Mouse (Mus musculus): ENCODE measurements around the gene Vmn2r90. TPM values are rescaled to one million over a fixed set of nuclear protein-coding genes. Genes with fewer than 3 reads are reported as not detected.

Gene Vmn2r90
- not detected for total RNA-seq (2023)

DNA sequence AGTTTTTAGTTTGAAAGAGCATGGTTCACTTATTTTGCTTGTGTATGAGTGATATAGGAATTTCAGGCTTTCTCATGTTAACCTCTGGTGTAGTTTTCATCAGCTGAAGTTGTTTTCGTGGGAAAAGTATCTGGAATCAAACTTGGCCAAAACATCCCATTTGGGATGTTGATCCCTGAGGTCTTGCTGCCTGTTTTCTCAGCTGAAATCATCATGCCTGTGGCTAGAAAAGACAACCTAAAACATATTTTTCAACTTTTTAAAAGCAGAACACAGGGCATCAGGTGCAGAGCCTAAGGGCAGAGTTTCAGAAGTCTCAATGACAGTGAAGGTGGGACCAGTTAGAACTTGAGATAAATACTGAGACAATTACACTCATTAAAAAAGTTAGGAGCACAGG lies at the start of gene Vmn2r90:
Vmn2r90 (plus strand) TSS at position 301 of the 400 bp plus-strand sequence.

Other genes starting within 250 kb of the Vmn2r90 start
- gene Lnpep, start 78.7 kb upstream of the Vmn2r90 start, total RNA-seq (2023): 100 to 1,000 TPM; 158 to 176 TPM
- 1 to 10 TPM; 1.2 to 3.2 TPM for gene Spaca6, start 123.4 kb downstream of the Vmn2r90 start, total RNA-seq (2023)
- gene Has1, start 151.5 kb downstream of the Vmn2r90 start, total RNA-seq (2023): not detected
- gene Fpr1, start 180.2 kb downstream of the Vmn2r90 start, total RNA-seq (2023): not detected
- gene Fpr2, start 184.1 kb downstream of the Vmn2r90 start, total RNA-seq (2023): not detected
- gene Fpr3, start 184.1 kb downstream of the Vmn2r90 start, total RNA-seq (2023): not detected